Mouse (Mus musculus): ENCODE data around the gene Tango6.

The Tango6 gene

GRCm38 (mm10) chr8:106682971-106683668 lies at the start of gene Tango6:
Gene Tango6 (plus strand): TSS chr8:106683068.
- DNase-seq, result peak; percentile 93

GRCm38 (mm10) chr8:106633361-106634158 lies 49.3 kb upstream of the Tango6 start:
- DNase-seq, result no peak

GRCm38 (mm10) chr8:106635284-106635683 lies 47.6 kb upstream of the Tango6 start:
- peak; percentile 55 for DNase-seq

GRCm38 (mm10) chr8:106637446-106637845 lies 45.4 kb upstream of the Tango6 start:
- DNase-seq, result no peak

GRCm38 (mm10) chr8:106638768-106639295 lies 44.0 kb upstream of the Tango6 start:
- no peak for DNase-seq

- no peak for DNase-seq
Measured at GRCm38 (mm10) chr8:106640212-106640611, 42.7 kb upstream of the Tango6 start.

GRCm38 (mm10) chr8:106640921-106641320 lies 41.9 kb upstream of the Tango6 start:
- no peak for DNase-seq

GRCm38 (mm10) chr8:106642172-106642571 lies 40.7 kb upstream of the Tango6 start:
- DNase-seq, result no peak

GRCm38 (mm10) chr8:106643100-106643499 lies 39.8 kb upstream of the Tango6 start:
- no peak for DNase-seq

GRCm38 (mm10) chr8:106644957-106645356 lies 37.9 kb upstream of the Tango6 start:
- DNase-seq, result no peak

- no peak for DNase-seq
Measured at GRCm38 (mm10) chr8:106646153-106646552, 36.7 kb upstream of the Tango6 start.

GRCm38 (mm10) chr8:106646731-106647130 lies 36.1 kb upstream of the Tango6 start:
- DNase-seq, result no peak

- peak; percentile 83 for DNase-seq
Measured at GRCm38 (mm10) chr8:106647387-106647786, 35.5 kb upstream of the Tango6 start.

- DNase-seq, result no peak
Measured at GRCm38 (mm10) chr8:106648421-106648820, 34.4 kb upstream of the Tango6 start.

- no peak for DNase-seq
Measured at GRCm38 (mm10) chr8:106651994-106652393, 30.9 kb upstream of the Tango6 start.

- no peak for DNase-seq
Measured at GRCm38 (mm10) chr8:106656046-106656445, 26.8 kb upstream of the Tango6 start.

GRCm38 (mm10) chr8:106672786-106673185 lies 10.1 kb upstream of the Tango6 start:
- DNase-seq, result no peak

GRCm38 (mm10) chr8:106674318-106674717 lies 8.6 kb upstream of the Tango6 start:
- DNase-seq, result no peak

GRCm38 (mm10) chr8:106674894-106675293 lies 8.0 kb upstream of the Tango6 start:
- peak; percentile 22 for DNase-seq

GRCm38 (mm10) chr8:106684387-106684786 lies 1.5 kb downstream of the Tango6 start:
- DNase-seq, result no peak

GRCm38 (mm10) chr8:106687479-106687878 lies 4.6 kb downstream of the Tango6 start:
- DNase-seq, result peak; percentile 82

- no peak for DNase-seq
Measured at GRCm38 (mm10) chr8:106697748-106698248, 14.9 kb downstream of the Tango6 start.

- peak; percentile 63 for DNase-seq
Measured at GRCm38 (mm10) chr8:106699588-106699987, 16.7 kb downstream of the Tango6 start.

GRCm38 (mm10) chr8:106700131-106700530 lies 17.3 kb downstream of the Tango6 start:
- no peak for DNase-seq
